Mouse (Mus musculus): ENCODE data around the gene Rnaseh2a.

Gene Rnaseh2a

GRCm38 (mm10) chr8:84969241-84970134 is at the start of gene Rnaseh2a, which contains the start of the genes Gm49661 and Prdx2:
Gene Rnaseh2a, minus strand, starts transcription at chr8:84969767.
Gene Gm49661, minus strand, starts transcription at chr8:84969433.
Gene Prdx2, plus strand, starts transcription at chr8:84969587.
- peak; percentile 36 for DNase-seq (ENCODE audit: low spot score)

DNA sequence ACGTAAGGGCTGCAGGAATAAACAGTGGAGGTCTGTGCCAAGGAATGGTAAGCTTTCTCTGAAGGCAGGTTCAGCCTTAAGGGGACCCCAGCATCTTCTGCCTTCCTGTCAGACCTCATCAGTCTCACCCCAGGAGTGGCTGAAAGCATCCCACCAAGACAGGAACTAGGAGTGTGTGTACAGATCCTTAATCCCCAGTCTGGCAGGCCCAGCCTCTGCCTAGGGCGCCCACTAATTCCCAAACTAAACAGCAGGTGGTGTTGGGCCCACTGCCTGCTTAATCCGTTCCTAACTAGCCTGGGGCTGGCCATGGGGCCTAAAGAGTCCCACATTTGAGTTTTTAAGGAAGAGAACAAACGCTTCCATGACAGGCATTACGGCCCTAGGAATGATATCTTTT is 47.6 kb upstream of the Rnaseh2a start:
- no peak for DNase-seq (ENCODE audit: low spot score)

DNA sequence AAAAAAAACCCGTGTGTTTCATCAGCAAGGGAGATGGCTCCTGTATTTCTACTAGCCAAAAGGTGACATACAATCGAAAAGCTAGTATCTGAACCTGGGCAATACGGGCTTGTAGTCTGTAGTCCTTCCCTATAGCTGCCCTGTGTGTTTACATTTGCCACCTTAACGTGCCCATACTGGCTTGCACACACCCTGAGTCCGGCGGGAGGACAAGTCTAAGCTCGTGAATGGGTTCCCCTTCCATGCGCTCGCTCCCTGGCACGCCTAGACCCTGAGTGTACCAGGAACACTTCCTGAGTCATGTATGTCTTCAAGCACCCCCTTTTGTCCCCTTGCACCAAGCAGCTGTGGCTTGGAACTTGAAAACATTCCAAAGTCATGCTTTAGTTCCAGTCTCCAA is 47.2 kb upstream of the Rnaseh2a start:
- no peak for DNase-seq (ENCODE audit: low spot score)

DNA sequence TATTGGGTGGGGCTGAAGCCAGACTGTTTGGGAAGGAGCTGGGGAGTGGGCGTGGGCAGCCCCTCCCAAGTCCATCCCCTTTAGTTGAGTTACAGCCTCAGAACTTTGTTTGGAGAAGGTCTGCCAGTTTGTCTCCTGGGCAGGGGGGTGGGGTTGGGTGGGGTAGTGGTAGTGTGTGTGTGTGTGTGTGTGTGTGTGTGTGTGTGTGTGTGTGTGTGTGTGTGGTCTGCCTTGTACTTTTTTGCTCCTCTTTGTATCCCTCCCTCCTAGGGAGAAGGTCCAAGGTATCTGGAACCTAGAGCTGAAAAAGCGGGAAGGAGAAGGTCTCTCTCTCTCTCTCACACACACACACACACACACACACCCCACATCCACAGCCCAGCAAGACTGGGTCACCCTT is 44.9 kb upstream of the Rnaseh2a start, which contains the start of gene Best2:
Gene Best2 (minus strand): TSS at position 101 of the 400 bp plus-strand sequence.
- DNase-seq (ENCODE audit: low spot score) = no peak

DNA sequence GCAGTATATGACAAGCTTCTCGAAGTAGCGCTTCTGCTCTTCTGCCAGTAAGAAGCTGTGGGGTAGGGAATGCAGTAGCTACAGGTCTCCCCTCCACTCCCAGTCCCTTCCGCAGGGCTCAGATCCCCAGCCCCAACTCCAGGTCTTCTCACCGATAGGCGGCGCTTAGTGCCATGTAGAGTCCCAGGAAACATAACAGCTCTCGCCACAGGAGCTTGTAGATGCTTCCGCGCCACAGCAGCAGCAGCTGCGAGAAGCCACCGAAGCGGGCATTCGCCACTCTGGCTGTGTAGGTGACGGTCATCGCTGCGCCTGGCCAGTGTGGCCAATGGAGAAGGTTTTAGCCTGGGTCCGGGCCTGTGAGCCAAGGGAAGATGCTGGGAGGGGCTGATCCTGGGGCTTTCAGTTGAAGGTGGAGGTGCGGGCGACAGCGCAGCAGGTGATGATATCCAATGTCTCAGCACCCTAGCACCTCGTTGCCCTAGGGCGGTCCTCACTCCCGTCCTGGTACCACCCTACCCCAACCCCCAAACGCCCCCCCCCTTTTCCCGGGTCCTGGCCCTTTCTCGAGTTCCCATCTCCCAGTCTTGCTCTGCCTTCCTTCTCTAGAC is 43.8 kb upstream of the Rnaseh2a start:
- DNase-seq (ENCODE audit: low spot score) = peak; percentile 81

- DNase-seq (ENCODE audit: low spot score) = no peak
These were observed 41.7 kb upstream of the Rnaseh2a start for GRCm38 (mm10) chr8:85011242-85011641.

- peak; percentile 41 for DNase-seq (ENCODE audit: low spot score)
These were observed 38.1 kb upstream of the Rnaseh2a start for GRCm38 (mm10) chr8:85007686-85008085.

DNA sequence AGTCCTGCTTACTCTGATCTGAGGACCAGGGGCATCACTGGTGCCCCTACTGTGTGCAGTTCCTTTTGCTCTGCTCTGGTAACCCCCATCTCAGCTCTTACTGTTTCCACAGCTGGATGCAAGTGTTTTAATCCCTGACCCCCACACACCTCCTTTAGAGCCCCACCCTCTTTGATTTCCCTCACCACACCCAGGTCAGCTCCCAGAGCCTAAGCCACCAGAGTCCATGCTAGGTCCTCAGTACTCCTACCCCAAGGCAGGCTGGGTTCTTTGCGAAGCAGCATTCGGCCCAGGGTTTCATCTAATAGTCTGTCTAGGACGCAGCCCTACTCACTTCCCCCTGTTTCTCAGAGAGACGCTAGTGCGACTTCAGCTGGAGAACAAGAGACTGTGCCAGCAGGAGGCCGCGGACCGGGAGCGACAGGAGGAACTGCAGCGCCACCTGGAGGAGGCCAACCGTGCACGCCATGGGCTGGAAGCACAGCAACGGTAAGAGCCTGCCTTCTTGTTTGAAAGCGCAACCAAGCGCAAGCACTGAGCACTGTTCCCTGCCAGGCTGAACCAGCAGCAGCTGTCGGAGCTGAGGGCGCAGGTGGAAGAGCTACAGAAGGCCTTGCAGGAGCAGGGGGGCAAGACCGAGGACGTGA is 28.2 kb upstream of the Rnaseh2a start:
- DNase-seq (ENCODE audit: low spot score) = peak; percentile 90

DNA sequence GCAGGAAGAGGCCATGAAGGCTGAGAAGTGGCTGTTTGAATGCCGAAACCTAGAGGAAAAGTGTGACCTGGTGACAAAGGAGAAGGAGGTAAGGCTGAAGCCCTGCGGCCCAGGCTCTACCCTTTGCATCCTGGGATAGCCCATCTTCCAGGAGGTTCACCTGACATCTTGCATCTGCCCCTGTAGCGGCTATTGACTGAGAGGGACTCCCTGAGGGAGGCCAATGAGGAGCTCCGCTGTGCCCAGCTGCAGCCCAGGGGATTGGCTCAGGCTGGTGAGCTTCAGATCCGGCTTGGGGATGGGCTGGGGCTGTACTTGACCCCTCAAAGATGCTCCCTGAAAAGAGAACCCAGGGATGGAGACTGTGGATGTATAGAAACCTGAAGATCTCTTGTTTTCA is 27.4 kb upstream of the Rnaseh2a start:
- DNase-seq (ENCODE audit: low spot score) = no peak

GRCm38 (mm10) chr8:84995680-84996079 is 26.1 kb upstream of the Rnaseh2a start:
- DNase-seq (ENCODE audit: low spot score) = no peak

DNA sequence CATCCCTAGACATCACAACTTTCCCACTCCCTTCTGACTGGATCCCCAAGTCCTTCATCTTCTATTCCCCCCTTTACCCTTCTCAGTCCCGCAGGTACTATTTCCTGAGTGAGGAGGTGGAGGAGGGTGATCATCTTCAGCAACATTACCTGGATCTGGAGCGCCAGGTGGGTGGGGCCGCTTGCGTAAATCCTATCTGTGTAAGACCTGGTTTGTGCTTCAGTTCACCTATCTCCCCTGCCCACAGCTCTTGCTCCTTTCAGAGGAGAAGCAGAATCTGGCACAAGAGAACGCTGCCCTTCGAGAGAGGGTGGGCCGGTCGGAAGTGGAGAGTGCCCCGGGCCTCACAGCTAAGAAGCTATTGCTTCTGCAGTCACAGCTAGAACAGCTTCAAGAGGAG is 24.8 kb upstream of the Rnaseh2a start:
- DNase-seq (ENCODE audit: low spot score) = no peak

DNA sequence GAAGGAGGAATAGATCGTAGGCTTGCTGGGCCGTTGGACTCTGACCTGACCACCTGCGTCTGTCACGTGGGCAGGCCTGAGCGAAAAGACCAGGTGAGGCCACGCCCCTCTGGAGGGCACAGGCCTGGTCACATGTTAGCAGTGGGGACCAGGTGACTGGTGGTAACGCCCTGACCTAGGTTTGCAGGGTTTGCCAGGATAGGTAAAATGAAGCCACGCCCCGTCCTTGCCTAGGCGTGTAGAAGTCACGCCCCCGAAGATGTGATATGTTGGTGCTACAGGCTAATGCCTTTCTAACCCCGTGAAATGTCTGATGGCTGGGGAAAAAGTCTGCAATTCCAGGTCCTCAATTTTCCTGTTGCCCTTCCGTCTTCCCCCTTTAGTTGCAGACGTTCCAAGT is 21.3 kb upstream of the Rnaseh2a start:
- DNase-seq (ENCODE audit: low spot score) = peak; percentile 37

GRCm38 (mm10) chr8:84990349-84990748 is 20.8 kb upstream of the Rnaseh2a start, which contains the start of gene Hook2:
Gene Hook2, plus strand, starts transcription at chr8:84990603.
- peak; percentile 97 for DNase-seq (ENCODE audit: low spot score)

DNA sequence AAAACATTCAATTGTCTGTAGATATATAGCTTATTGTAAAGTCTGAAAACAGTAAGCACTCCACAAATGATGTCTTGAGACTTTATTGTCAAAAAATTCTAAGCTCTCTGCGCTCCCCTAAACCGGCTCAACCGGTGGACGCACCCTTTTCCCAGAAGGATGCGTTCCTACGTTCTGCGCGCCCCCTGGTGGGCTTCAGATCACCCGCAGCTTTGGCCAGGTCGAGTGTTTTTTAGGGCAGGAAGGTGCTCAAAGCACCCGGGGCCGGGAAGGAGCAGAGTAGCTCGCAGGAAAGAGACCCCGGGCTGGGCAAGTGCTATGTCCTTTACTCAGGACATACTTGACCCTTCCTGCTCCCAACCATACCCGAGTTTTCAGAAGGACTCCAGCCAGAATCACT is 20.2 kb upstream of the Rnaseh2a start:
- DNase-seq (ENCODE audit: low spot score) = peak; percentile 87

DNA sequence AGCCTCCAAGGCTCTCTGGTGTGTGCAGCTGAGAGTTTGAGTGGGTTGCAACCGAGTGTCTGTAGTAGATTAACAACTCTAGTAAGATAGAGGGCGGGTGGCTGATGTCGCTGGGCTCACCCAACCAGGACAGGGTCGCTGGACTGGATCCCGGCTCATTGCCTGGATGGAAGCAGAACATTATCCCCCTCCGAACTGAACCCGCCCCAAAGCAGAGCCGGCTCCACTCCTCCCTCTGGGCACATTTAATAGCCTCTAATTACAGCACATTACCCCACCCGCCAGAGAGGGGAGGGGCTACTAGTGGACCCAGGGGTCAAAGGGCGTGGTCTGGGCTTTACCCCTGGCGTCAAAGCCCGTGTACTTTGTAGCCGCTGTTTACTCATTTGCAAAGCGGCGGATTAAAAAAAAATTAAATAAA is 19.8 kb upstream of the Rnaseh2a start:
- no peak for DNase-seq (ENCODE audit: low spot score)

GRCm38 (mm10) chr8:84987903-84988302 is 18.3 kb upstream of the Rnaseh2a start:
- DNase-seq (ENCODE audit: low spot score) = no peak

GRCm38 (mm10) chr8:84987388-84987787 is 17.8 kb upstream of the Rnaseh2a start:
- DNase-seq (ENCODE audit: low spot score) = no peak

- DNase-seq (ENCODE audit: low spot score) = no peak
These were observed 16.9 kb upstream of the Rnaseh2a start for GRCm38 (mm10) chr8:84986379-84986945.

- peak; percentile 98 for DNase-seq (ENCODE audit: low spot score)
These were observed 16.3 kb upstream of the Rnaseh2a start for GRCm38 (mm10) chr8:84985684-84986378.

DNA sequence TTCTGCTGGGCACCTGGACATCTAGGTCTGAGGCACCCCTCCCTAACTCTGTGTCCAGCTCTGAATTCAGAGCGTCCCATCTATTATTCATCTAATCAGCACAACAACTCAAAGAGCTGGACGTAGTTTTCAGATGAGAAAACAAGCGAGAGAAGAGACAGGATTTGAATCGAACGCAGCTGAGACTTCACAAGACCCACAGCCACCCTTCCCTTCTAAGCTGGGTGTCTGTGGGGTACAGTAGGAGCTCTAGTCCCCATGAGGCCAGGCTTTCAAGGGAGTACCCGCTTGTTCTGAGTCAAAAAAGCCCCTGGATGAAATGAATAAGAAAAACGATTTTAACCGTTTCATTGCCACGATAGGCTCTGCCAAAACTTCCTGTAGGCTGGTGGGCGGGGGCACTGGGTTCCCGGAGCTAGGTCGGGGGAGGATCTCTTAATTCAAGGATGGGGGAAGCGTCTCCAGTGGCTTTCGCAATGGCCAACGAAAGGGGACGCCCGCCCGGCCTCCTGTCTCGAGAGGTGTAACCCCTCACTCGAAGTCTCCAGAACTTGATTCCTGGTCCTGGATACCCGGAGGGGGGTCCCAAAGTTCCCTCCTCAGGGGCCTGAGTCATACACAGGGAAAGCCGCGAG is 15.6 kb upstream of the Rnaseh2a start:
- DNase-seq (ENCODE audit: low spot score) = peak; percentile 55

Measured in T-cell, adult 2 months (primary cell).